Mouse (Mus musculus): ENCODE measurements at regions not wholly inside any gene's neighbourhood (a gene's known extent, or its start where the extent isn't known, plus 50 kb on each side); places are given as distances from the start of the nearest gene placed in this dataset.

GRCm38 (mm10) chr9:61111733-61112415, 260.3 kb upstream of the Tle3 start:
- no peak for TF ChIP-seq GATA4 (IDR thresholded peaks at IDR 0.05; ENCODE audit: insufficient replicate concordance, low read length)

GRCm38 (mm10) chr9:61119252-61119651, 252.9 kb upstream of the Tle3 start:
- TF ChIP-seq GATA4 (IDR thresholded peaks at IDR 0.05; ENCODE audit: insufficient replicate concordance, low read length): peak; percentile 19; the same call in 1 of the 2 replicates

DNA sequence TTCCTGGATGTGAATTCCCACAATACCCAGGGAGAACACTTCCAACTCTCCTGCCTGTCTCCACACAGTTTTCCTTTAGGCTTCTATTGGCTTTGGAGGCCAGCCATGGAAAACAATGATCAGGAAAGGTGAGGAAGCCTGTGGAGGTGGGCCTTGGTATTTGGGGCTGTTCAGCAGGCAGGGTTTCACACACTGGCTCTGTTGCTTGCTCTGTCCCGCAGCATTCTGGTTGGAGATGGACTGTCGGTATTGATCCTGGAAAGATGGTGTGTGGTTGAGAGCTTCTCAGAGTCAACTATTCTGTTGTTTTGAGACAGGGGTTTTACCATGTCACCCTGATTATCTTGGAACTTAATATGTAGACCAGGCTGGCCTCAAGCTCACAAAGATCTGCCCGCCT, 251.6 kb upstream of the Tle3 start:
- no peak for TF ChIP-seq GATA4 (IDR thresholded peaks at IDR 0.05; ENCODE audit: insufficient replicate concordance, low read length)

DNA sequence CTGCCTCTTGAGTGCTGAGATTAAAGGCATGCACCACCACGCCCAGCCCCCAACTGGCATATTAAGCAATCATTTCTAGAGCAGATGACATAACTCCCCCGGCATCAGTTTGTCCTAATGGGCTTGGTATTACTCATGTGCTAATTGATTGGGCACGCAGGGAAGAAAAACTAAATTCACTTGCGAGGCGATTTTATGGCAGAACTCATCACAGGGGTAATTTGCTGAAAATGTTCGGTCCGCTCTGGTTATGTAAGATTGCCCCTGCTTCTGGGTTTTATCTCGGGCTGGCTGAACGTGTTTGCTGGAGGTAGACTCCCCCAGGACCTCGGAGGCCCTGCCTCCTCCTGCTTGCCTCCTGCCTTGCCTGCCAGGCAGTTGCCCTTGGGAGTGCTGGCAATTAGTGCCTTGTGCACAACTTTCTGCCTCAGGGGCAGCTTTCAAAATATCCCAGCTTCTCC, 251.2 kb upstream of the Tle3 start:
- TF ChIP-seq GATA4 (IDR thresholded peaks at IDR 0.05; ENCODE audit: insufficient replicate concordance, low read length): no peak

DNA sequence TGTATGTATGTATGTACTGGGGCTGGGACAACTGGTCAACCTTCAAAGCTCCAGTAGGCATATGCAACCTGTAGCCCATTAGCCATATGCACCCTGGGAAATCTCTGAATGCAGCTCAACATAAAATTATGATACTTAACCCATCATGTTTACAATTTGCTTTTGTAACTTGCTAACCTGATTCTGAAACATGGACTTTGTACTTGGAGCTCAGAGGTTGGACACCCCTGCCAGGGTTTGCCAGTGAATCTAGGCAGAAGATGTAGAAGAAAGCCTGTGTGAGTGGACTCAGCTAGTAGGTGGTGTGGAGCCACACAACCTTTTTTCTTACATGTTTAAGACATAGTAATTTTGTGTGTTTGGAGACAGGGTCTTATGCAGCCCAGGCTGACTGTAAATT, 248.7 kb upstream of the Tle3 start:
- no peak for TF ChIP-seq GATA4 (IDR thresholded peaks at IDR 0.05; ENCODE audit: insufficient replicate concordance, low read length)

DNA sequence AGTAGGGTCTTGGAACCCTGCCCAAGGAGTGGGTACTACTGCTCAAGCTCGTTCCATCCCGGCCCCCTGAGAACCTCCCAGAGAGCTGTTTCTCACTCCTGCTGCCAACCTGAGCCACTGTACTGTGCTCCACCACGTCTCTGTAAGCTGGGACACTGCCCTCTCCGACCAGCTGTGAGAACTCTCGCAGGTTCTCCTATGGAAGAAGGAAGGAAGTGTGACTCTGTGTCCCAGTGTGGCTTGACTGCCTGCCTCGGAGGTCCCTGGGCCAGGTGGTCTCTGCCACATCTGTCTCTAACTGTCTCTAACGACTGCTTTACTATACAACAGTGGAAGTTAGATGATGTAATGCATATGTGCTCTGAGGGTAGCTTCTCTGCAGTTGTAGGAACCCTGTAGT, 246.4 kb upstream of the Tle3 start:
- TF ChIP-seq GATA4 (IDR thresholded peaks at IDR 0.05; ENCODE audit: insufficient replicate concordance, low read length): no peak

DNA sequence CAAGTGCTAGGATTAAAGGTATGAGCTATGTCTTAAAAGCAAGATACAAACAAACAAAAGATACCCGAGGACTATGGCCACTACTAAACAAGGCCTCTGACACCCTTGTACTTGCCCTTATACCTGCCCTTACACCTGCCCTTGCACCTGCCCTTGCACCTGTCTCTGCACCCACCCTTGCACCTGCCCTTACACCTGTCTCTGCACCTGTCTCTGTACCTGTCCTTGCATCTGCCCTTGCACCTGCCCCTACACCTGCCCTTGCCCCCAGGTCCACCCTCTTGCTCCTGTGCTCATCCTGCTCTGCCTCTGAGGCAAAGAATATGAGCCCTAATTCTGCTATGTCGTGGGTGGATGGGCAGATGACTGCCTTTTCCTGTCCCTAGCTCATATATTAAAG, 244.1 kb upstream of the Tle3 start:
- TF ChIP-seq GATA4 (IDR thresholded peaks at IDR 0.05; ENCODE audit: insufficient replicate concordance, low read length): no peak

DNA sequence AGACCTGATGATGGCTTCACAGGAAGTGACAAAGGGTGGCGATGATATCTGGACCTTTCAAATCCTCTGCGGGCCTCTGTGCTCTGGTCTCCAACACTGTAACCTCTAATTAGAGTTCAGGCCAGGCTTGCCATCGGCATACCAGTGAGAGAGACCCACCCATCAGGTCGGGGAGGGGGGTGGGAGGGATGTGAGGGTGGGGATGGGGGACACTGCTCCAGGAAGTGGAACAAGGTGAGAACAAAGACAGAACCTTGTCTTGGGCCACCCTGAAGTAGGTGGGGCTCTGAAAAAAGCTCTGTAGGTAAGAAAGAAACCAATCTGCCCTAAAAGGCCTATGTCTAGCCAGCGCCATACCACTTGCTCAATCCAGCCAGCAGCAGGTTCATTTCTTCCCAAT, 243.0 kb upstream of the Tle3 start:
- no peak for TF ChIP-seq GATA4 (IDR thresholded peaks at IDR 0.05; ENCODE audit: insufficient replicate concordance, low read length)

DNA sequence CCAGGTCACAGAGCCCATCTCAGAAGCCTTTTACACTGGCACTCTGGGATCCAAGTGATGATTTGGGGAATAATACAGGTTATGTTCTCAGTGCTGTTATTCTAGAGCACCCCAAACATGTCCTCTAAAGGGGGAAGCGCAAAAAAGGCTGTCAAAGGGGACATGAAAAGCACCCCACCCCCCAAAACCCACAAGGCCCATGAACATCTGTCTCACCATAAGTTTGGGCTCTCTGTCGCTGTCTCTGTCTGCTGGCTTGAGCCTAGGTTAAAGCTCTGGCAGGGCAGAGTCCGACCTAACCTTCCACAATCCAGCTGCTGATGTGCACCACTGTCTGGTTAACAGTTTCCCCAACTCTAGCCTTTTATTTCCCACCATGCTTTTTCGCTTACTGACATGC, 241.3 kb upstream of the Tle3 start:
- TF ChIP-seq GATA4 (IDR thresholded peaks at IDR 0.05; ENCODE audit: insufficient replicate concordance, low read length): no peak

- no peak for TF ChIP-seq GATA4 (IDR thresholded peaks at IDR 0.05; ENCODE audit: insufficient replicate concordance, low read length)
Measured at GRCm38 (mm10) chr9:61135263-61135882, 236.8 kb upstream of the Tle3 start.

DNA sequence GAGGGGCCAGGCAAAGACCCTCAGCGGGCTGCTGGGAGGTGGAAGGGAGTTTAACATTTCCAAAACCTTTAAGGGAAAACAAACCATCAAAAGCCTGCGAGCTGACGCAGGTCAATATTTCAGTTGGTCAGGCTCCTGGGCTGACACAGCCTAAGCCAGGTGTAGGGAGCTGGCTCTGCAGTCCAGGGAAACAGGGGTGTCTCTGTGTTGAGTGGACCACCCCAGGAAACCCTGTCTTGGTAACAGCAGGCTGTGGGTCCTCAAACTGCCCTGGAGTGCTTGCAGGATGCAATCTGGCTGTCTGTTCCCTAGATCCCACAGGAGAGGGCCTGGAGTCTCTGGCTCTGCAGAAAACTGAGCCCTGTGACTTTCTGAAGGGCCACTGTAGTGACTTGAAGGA, 236.2 kb upstream of the Tle3 start:
- no peak for TF ChIP-seq GATA4 (IDR thresholded peaks at IDR 0.05; ENCODE audit: insufficient replicate concordance, low read length)

GRCm38 (mm10) chr9:61138741-61139368, 233.3 kb upstream of the Tle3 start:
- TF ChIP-seq GATA4 (IDR thresholded peaks at IDR 0.05; ENCODE audit: insufficient replicate concordance, low read length): no peak

DNA sequence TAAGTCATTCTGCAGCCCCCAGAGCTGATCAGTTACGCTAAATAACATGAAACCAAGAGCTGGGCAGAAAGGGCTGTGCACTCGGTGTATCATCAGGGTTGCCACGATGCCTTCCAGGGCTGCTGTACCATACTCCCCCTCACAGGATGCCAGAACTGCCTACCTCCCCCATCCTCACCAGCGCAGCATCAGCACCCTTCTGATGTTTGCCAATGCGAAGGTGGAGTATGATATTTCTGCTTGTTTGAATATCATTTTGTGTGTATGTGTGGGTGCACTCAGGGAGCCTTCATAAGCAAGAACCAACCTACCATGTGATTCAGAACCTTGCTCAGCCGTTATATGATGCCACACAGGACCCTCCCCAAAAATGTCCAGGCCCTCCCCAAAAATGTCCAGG, 229.1 kb upstream of the Tle3 start:
- TF ChIP-seq GATA4 (IDR thresholded peaks at IDR 0.05; ENCODE audit: insufficient replicate concordance, low read length): no peak

DNA sequence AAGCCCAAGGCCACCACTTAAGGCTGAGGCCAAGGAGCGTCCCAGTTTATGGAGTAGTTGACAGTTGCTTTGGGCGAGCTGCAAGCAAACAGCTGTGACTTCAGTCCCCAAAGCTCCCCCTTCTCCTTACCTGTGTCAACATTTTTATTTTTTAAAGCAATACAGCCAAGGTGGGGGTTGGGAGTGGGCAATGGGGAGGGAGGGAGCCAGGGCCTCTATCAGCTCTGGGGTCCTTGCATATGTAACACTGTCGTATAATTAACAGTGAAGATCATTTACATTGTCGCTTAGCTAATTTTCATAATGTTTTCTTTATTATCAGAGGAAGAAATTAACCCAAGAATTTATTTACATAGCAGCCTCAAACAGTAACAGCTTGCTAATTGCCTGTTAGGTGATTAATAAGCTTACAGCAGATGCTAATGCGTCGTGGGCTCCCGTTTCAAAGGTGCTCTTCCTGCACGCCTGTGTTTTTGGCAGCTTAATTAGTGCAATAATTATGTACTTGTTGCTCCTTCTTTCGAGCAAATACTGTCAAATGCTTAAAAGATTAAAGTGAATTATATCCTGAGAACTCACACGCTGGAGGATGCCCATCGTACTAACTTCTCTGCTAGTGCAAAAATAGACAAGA, 227.4 kb upstream of the Tle3 start:
- no peak for TF ChIP-seq GATA4 (IDR thresholded peaks at IDR 0.05; ENCODE audit: insufficient replicate concordance, low read length)

- no peak for TF ChIP-seq GATA4 (IDR thresholded peaks at IDR 0.05; ENCODE audit: insufficient replicate concordance, low read length)
Measured at GRCm38 (mm10) chr9:61145738-61146137, 226.4 kb upstream of the Tle3 start.

DNA sequence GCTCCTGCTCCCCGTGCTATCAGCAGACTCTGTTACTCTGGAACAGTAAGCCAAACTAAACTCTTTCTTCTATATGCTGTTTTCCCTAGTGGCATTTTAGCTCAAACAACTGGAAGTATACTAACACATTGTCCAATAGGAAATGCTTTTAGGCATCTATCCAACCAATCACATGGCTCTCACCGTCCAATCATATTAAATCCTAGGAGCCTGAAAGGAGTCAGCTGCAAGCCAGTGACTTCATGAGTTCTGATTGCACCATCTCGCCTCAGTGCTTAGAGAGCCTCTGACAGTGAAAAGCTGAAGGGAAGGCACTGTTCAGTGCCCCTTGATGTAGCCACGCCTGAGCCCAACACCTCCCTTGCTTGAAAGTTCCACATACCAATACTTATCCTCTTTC, 221.0 kb upstream of the Tle3 start:
- TF ChIP-seq GATA4 (IDR thresholded peaks at IDR 0.05; ENCODE audit: insufficient replicate concordance, low read length): no peak

Data from liver, adult (tissue).